Mouse (Mus musculus): ENCODE measurements around the gene Acacb.

DNA sequence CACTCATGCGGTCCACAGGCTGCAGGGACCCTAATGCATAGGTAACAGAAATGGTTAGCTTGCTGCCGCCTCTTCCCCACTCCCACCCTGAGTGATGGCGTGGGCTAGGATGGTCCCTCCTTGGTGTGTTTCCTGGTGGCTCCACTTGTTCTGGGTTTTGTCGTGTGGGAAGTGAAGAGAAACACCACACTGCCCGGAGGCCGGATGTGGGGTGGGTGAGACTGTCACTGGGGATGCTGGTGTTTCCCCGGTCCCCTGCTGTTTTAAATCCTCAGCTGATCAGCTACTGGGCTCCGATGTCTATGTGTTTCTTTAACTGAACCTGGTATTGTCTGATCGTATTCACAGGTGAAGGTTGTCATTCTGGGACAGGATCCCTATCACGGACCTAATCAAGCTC lies 10.8 kb upstream of the Acacb start:
- TF ChIP-seq FLI1 (IDR thresholded peaks at IDR 0.05; ENCODE audit: low read length), result no peak
- no peak for TF ChIP-seq GATA1 (IDR thresholded peaks at IDR 0.05; ENCODE audit: borderline replicate concordance, low read length)
